Mouse (Mus musculus) midbrain, embryonic 16.5 days (tissue): Measurements from ENCODE around the gene Elfn2. TPM values are rescaled to one million over a fixed set of nuclear protein-coding genes. Genes with fewer than 3 reads are reported as not detected.

Experiments
- ATAC-seq: fragments of 200-750 bp; cut with Nextera tagmentation; 2 replicates; pipeline ENCODE4 v1.8.0; 2017; ENCODE audit warnings: moderate TSS enrichment
- H3K27ac ChIP-seq: fragments of 300-500 bp; sonication (generic); 2 replicates; pipeline ENCODE4 v1.5.1; 2014; ENCODE audit warnings: mild to moderate bottlenecking, low read length, mixed read lengths
- H3K27me3 ChIP-seq: fragments of 300-500 bp; sonication (generic); 2 replicates; pipeline ENCODE4 v1.6.1; 2014; ENCODE audit warnings: low read depth, low read length, mixed read lengths; ENCODE audit not compliant: control insufficient read depth, insufficient read depth
- H3K36me3 ChIP-seq: fragments of 300-500 bp; sonication (generic); 2 replicates; pipeline ENCODE4 v1.6.1; 2014; ENCODE audit warnings: mild to moderate bottlenecking, low read length, moderate library complexity, mixed read lengths; ENCODE audit not compliant: control insufficient read depth, insufficient read depth
- H3K4me1 ChIP-seq: fragments of 300-500 bp; sonication (generic); 2 replicates; pipeline ENCODE4 v1.6.1; 2014; ENCODE audit warnings: mild to moderate bottlenecking, low read length, mixed read lengths; ENCODE audit not compliant: control insufficient read depth, insufficient read depth
- H3K4me2 ChIP-seq: fragments of 300-500 bp; sonication (generic); 2 replicates; pipeline ENCODE4 v1.6.1; 2014; ENCODE audit warnings: mild to moderate bottlenecking, low read length, mixed read lengths
- H3K4me3 ChIP-seq: fragments of 300-500 bp; sonication (generic); 2 replicates; pipeline ENCODE4 v1.5.1; 2014; ENCODE audit warnings: low read depth, mild to moderate bottlenecking, low read length, moderate library complexity, mixed read lengths
- H3K9ac ChIP-seq: fragments of 300-500 bp; sonication (generic); 2 replicates; pipeline ENCODE4 v1.6.1; 2014; ENCODE audit warnings: low read depth, low read length, mixed read lengths
- H3K9me3 ChIP-seq: fragments of 300-500 bp; sonication (generic); replicated peaks from 2 replicates; pipeline ENCODE4 v1.6.1; 2014; ENCODE audit warnings: mild to moderate bottlenecking, low read length, mixed read lengths; ENCODE audit not compliant: control insufficient read depth, poor library complexity, severe bottlenecking
- WGBS: fragments of 180-500 bp; shearing (Covaris S2); extraction: QIAGEN DNeasy Blood & Tissue Kit; methylation state at CpG from one replicate; pipeline ENCODE4 v1.1.7; 2014; 5-methylcytosine and 5-hydroxymethylcytosine counted together
- polyA plus RNA-seq: library from polyadenylated mRNA; unstranded; fragments of >200 nt; fragmentation: Nextera tagmentation; extraction: Ambion mirVana; gene quantifications from 2 replicates; pipeline ENCODE4 v1.2.1, GENCODE M21; 2015

Gene Elfn2
- polyA plus RNA-seq, 1 experiment from 2014 or later = 12.6 TPM

DNA sequence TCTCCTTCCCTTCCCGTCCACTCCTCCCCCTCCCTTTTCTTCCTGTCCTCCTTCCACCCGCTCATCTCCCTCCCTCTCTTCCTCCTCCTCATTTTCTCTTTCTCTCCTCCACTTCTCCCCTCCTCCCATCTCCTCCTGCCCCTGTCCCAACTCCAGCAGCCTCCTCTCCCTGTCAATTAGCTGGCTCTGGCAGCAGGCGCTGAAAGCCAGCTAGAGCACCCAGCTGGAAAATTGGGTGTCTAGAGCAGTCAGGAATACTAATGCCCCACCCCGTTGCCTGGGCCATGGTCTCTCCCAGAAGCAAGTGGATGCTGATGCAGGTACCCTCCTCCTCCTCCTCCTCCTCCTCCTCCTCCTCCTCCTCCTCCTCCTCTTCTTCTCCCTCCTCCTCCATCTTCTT, 67.4 kb downstream of the Elfn2 start:
- no peak overlapping the region for H3K4me3 ChIP-seq
- no peaks in the 10 kb centered on the region for H3K36me3 ChIP-seq
- 34% methylated on average over 4 of the region's 4 CpGs for WGBS
- H3K9me3 ChIP-seq = no peaks in the 10 kb centered on the region
- no peak for ATAC-seq
- no peaks in the 10 kb centered on the region for H3K27me3 ChIP-seq
- no peak overlapping the region for H3K4me2 ChIP-seq
- no peak overlapping the region for H3K9ac ChIP-seq
- H3K4me1 ChIP-seq = no peaks in the 10 kb centered on the region
- H3K27ac ChIP-seq = no peak overlapping the region

DNA sequence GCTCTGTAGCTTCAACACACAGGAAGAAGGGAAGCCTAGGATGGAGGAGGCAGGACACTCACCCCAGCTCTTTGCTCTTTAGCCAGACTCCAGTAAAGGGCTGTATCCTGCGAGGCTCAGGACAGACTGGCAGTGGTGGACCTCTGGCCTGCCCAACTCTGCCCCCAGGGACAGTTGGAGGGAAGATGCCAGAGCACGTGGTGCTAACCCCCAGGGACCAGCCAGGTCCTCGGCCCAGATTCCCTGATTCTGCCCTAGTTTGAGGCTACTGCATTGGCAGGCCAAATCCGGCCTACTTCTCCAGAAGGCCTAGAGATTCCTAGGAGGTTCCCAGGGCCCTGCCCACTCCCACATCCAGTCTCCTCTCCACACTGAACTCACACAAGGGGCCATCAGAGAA, 70.8 kb downstream of the Elfn2 start:
- no peak overlapping the region for H3K9ac ChIP-seq
- H3K36me3 ChIP-seq = no peaks in the 10 kb centered on the region
- H3K9me3 ChIP-seq = no peaks in the 10 kb centered on the region
- H3K4me3 ChIP-seq = no peak overlapping the region
- no peak overlapping the region for H3K27ac ChIP-seq
- no peaks in the 10 kb centered on the region for H3K27me3 ChIP-seq
- no peaks in the 10 kb centered on the region; the same call in 1 of the 2 replicates for H3K4me1 ChIP-seq
- ATAC-seq = no peak
- 87% methylated on average over 4 of the region's 4 CpGs for WGBS
- no peak overlapping the region for H3K4me2 ChIP-seq

DNA sequence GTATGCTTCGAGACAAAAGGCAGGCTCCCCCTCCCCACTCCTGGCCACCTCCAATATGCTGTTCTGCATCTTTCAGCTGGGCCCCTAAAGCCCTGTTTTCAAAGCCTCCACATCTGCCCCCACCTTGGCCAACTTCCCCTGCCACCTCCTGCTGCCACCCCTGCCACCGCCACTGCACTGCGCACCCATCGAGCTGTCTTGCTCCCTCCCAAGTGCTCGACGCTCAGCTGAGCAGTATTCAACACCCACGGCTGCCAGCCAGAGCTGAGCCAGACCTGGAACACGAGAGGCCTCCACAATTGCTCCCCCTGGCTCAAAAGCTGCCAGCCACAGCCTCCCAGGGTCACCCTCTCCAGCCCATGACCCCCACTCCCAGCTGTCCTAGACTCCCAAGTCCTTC, 74.0 kb downstream of the Elfn2 start:
- 48% methylated on average over 8 of the region's 8 CpGs for WGBS
- H3K4me3 ChIP-seq = no peak overlapping the region
- H3K4me1 ChIP-seq = peaks cover 2% of the 10 kb centered on the region; the same call in 1 of the 2 replicates
- H3K9me3 ChIP-seq = no peaks in the 10 kb centered on the region
- no peaks in the 10 kb centered on the region for H3K36me3 ChIP-seq
- H3K27ac ChIP-seq = no peak overlapping the region
- H3K27me3 ChIP-seq = no peaks in the 10 kb centered on the region
- H3K9ac ChIP-seq = no peak overlapping the region
- H3K4me2 ChIP-seq = no peak overlapping the region
- no peak for ATAC-seq

DNA sequence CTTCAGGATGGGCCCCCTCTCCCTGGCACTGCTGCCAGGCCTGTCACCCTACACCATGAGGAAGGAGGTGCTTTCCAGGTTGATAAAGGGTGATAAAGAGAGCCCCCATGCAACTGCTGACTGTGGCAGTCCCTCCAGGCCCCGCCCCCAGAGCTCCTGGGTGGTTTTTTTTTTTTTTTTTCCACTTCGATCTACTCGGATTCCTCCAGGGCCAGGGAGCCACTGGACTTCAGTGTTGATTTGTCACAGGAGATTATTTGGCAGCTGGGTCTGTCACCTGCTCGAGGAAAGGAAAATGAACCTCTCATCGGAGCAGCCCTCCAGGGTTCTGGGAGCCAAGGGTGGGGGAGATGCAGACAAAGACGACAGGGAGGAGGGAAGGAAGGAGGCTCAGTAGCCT, 74.9 kb downstream of the Elfn2 start:
- Histone ChIP-seq H3K4me3 (no peak overlapping the region), H3K4me2 (no peak overlapping the region), H3K4me1 (peaks cover 3% of the 10 kb centered on the region; the same call in 1 of the 2 replicates), H3K36me3 (no peaks in the 10 kb centered on the region), H3K9me3 (no peaks in the 10 kb centered on the region), H3K27ac (no peak overlapping the region), H3K27me3 (no peaks in the 10 kb centered on the region), H3K9ac (no peak overlapping the region)
- 20% methylated on average over 6 of the region's 6 CpGs for WGBS
- ATAC-seq = no peak

DNA sequence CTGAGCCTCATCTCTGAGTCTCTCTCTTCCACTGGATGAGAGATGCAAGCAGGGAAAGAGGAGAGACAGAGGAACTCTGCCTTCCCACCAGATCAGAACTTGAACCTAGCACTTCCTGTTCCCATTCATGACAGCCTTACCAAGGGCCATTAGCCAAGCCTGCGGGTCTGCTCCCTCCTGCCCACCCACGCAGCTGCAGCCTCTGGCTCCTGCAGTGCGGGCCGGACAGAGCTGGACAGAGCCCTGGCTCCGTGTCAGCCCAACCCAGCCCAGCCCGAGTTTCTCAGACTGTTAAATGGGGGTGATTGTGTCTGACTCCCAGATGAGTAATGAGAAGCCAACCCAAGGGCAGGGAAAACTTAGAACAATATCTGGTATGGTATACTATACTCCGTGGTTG, 83.3 kb downstream of the Elfn2 start:
- no peak overlapping the region for H3K27ac ChIP-seq
- peak overlapping the region; percentile 21; the same call in 1 of the 2 replicates for H3K9ac ChIP-seq
- no peak for ATAC-seq
- no peak overlapping the region for H3K4me3 ChIP-seq
- H3K4me2 ChIP-seq = no peak overlapping the region
- no peaks in the 10 kb centered on the region for H3K9me3 ChIP-seq
- H3K36me3 ChIP-seq = no peaks in the 10 kb centered on the region
- peaks cover 25% of the 10 kb centered on the region for H3K4me1 ChIP-seq
- 41% methylated on average over 7 of the region's 7 CpGs for WGBS
- no peaks in the 10 kb centered on the region for H3K27me3 ChIP-seq

DNA sequence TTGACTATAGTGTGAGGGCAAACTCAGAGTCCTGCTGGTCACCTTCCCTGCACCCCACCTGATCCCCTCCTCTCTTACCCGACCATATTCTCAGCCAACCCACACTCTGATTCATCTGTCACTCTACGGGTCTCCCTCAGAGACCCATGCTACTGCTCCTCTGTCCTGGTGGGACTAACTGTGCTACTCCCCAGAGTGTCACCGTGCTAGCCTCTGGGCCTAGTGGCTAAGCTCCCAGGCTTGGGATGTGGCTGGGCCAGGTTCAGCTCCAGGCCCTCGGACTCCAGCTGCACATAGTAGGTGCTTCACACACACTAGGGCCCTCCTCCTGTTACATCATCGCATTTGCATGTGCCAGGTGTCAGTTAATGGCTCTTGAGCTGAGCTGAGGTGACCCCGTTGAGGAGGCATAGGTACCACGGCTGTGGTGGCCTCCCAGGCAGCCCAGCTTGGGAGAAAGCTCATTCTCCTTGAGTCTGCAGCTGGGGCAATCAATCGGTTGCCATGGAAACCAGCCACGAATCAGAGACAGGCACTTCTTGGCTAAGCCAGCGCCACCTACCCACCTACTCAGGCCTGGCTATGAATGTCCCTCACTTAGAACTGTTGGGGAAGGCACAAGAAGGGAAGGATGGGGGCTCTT, 84.4 kb downstream of the Elfn2 start:
- Histone ChIP-seq H3K4me3 (no peak overlapping the region), H3K4me2 (no peak overlapping the region), H3K9me3 (no peaks in the 10 kb centered on the region), H3K36me3 (no peaks in the 10 kb centered on the region), H3K4me1 (peaks cover 25% of the 10 kb centered on the region), H3K27ac (peak overlapping the region; percentile 65), H3K9ac (0 out of 2 replicates have a peak overlapping the region, but pooled peaks have one; percentile 21), H3K27me3 (no peaks in the 10 kb centered on the region)
- WGBS = 26% methylated on average over 10 of the region's 10 CpGs
- ATAC-seq = peak; percentile 72

DNA sequence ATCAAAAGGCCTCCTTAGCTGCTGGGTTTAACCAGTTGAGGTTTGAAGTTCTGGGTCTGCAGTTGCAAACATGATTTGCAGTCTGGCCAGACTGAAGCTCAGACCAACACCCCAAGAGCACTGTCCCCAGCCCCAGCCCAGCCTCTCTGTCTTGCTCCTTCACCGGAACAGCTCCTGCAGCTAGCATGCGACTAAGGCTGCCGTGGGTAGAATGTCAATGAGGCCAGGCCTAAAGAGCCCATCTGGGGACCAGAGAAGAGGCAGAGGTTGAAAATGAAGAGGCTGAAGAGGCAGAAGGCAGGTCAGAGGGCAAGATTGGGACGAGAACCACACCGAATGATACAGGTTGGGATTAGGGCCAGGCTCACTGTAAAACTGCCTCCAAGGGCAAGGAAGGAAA, 85.2 kb downstream of the Elfn2 start:
- ATAC-seq = no peak
- Histone ChIP-seq H3K27me3 (no peaks in the 10 kb centered on the region), H3K4me3 (no peak overlapping the region), H3K4me1 (peaks cover 22% of the 10 kb centered on the region), H3K36me3 (no peaks in the 10 kb centered on the region), H3K27ac (peak overlapping the region; percentile 52; the same call in 1 of the 2 replicates), H3K4me2 (no peak overlapping the region), H3K9ac (peak overlapping the region; percentile 8; the same call in 1 of the 2 replicates), H3K9me3 (no peaks in the 10 kb centered on the region)
- WGBS = 22% methylated on average over 5 of the region's 5 CpGs

DNA sequence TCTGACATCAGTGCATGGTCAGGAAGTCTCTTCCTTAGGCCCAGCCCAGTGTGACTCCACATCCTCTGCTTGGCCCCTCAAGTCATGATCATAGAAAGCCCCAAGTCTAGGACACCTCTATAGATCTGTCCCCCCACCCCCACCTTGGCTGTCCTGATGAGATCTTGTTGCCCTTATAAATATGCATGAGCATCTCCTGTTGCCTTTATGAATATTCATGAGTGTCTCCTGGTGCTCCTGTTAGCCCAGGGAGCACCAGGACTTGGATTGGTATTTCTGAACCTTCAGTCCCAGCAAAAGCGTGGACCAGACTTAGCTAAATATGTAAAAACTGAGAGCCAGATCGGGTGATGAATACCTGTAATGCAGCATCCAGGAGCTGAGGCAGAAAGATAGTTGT, 86.2 kb downstream of the Elfn2 start:
- Histone ChIP-seq H3K36me3 (no peaks in the 10 kb centered on the region), H3K4me3 (no peak overlapping the region), H3K9me3 (no peaks in the 10 kb centered on the region), H3K27ac (no peak overlapping the region), H3K27me3 (no peaks in the 10 kb centered on the region), H3K9ac (no peak overlapping the region), H3K4me2 (no peak overlapping the region), H3K4me1 (peaks cover 17% of the 10 kb centered on the region)
- no peak for ATAC-seq
- WGBS = 53% methylated on average over 2 of the region's 2 CpGs

DNA sequence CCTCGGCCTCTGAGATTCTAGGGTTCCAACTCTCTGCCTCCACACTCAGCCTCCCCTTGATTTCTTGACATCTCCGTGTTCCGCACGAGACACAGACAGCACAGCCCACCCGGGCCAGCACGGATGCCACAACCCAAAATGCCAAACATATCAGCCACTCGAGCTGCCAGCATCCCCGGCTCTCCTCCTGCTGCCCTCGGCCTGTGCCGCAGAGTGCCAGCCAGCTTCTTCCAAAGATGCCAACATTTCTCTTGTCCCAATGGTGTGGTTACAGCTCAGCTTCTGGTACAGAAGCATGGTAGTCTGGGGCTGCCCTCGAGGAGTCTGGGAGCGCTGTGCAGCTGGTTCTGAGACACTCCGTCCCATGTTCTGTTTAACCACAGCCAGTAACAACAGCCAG, 92.3 kb downstream of the Elfn2 start:
- Histone ChIP-seq H3K27me3 (no peaks in the 10 kb centered on the region), H3K9ac (no peak overlapping the region), H3K4me1 (no peaks in the 10 kb centered on the region), H3K4me3 (no peak overlapping the region), H3K4me2 (no peak overlapping the region), H3K9me3 (no peaks in the 10 kb centered on the region), H3K27ac (no peak overlapping the region), H3K36me3 (no peaks in the 10 kb centered on the region)
- WGBS = 91% methylated on average over 13 of the region's 13 CpGs
- ATAC-seq = no peak
